Mouse (Mus musculus) telencephalon, adult 2 months (tissue): ENCODE data around the gene Vsig2.

Experiments used
- DNase-seq: peaks from one replicate; pipeline ENCODE4 v3.0.0-alpha.2; 2011; ENCODE audit warnings: low read depth, low spot score

The Vsig2 gene

DNA sequence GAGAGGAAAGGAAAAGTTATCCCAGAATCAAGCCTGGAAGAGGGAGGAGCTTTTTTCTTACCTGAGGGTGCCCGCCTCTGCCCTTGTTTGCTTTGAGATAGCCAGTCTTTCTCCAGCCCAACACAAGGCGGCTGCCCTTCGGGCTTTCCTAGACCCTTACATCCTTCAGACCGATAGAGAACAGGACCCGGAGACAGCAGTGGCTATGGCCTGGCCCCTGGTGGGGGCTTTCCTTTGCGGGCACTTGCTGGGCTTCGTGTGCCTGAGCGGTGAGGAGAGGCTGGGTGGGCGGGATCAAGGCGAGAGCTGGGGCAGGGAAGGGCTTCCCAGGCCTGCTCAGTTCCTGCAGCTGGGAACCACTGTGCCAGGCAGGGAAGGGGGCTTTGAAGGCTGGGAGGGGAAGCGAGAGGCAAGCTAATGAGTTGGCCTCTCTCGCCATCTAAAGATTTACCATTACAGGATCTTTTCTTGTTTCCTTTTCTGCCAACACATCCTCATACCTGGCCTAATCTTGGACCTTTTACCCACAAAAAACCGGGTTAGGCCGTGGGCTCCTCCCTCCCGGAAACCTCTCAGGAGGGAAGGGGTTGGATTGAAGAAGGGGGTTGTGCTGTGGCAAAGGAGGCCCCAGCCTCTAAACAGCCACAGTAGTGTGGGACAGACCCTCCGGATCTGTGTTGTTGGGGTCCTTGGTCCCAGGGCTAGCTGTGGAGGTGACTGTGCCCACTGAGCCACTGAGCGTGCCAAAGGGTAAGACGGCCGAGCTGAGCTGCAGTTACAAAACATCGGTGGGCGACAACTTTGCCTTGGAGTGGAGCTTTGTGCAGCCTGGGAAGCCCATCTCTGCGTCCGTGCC is at the start of gene Vsig2:
Gene Vsig2 (plus strand): TSS at position 86 of the 856 bp plus-strand sequence.
- DNase-seq, result no peak

DNA sequence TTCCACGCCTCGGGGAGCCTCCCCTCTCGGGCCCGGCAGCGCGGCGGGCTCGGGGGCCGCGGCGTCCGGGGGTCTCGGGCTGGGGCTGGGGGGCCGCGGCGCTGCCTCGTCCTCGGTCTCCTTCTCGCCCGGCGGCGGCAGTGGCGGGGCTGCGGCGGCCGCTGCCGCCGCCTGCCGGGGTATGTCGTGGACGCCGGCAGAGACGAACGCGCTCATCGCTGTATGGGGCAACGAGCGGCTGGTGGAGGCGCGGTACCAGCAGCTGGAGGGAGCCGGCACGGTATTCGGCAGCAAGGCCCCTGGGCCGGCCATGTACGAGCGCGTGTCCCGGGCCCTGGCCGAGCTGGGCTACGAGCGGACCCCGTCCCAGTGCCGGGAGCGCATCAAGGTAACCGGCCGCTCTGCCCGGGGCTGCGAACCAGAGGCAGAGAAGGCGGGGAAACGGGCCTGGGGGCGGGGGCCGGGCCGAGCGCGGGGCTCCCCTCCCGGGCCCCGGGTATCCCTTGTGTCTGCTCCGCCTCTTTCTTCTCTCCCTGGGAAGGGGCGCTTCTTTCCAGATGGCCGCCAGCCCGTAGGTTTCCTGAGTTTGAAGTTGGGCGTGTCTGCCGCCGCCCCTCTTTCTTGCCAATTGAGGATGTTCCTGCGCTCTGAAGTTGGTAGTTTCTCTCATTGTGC is 49.5 kb upstream of the Vsig2 start:
- DNase-seq, result no peak

GRCm38 (mm10) chr9:37495761-37496160 is 43.3 kb upstream of the Vsig2 start:
- no peak for DNase-seq

DNA sequence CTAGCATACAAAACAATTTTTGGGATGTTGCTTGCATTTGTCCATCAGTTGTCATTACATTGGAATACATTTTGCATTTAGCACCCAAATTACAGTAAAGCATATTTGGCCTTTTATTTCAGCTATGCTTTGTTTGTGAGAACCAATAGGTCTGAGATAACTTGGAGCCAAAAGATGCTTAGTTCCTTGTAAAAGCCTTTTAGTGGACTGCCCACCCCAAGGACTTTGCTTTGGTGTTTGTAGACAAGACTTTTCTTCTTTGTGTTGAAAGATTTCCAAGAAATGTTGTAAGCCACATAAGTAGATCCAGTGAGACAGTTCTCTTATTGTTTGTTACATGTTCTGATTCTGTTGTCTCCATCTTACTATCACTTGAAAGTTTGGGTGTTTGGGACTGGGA is 42.7 kb upstream of the Vsig2 start:
- DNase-seq, result no peak

GRCm38 (mm10) chr9:37500201-37500600 is 38.9 kb upstream of the Vsig2 start:
- DNase-seq, result no peak

DNA sequence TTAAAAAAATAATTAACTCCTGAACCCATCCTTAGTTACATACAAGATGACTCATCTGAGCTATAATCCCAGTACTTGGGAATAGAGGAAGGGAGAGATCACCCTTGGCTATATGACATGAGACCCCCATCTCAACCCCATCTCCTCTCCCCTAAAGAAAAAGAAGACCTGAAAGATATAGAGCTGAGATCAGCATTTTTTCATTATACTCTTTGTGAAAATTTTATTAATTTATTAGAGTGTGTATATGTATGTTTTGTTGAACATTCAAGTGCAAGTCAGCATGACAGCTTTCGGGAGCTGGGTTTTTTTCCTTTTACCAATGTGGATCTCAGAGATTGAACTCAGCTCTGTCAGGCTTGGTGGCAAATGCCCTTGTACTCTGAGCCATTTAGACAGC is 37.9 kb upstream of the Vsig2 start:
- DNase-seq, result no peak

DNA sequence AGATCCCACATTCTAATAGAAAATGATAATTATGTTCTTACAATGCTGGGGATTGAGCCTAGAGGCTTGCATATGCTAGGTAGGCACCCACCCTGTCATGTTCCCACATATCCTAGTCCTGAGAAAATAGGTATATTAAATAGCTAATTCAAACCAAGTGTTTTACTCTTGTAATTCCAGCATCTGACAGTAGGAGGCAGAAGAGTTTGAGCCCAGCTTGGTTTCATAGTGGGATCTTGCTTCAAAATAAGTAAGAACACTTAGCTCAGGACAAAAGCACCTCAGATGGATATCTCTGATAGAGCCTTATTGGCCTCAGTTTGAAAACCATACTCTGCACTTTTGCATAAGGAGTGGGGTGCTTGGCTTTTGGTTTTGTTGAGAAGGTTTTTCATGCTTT is 34.7 kb upstream of the Vsig2 start:
- no peak for DNase-seq

DNA sequence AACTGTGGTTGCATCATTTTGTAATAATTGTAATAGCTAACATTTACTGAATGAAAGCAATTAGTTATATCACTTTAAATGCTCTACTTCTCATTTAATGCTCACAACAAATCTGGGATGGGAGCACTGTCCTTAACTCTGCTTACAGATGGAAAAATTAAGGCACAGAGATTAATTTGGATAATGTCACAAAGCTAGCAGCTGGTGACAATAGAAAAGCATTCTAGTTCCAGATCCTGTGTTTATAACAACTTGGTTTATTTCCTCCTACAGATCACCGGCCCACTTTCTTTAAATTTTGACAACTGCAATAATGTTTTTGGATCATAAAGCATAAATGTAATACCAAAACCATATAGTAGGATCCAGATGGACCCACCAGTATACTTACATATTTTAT is 33.0 kb upstream of the Vsig2 start:
- DNase-seq, result no peak

DNA sequence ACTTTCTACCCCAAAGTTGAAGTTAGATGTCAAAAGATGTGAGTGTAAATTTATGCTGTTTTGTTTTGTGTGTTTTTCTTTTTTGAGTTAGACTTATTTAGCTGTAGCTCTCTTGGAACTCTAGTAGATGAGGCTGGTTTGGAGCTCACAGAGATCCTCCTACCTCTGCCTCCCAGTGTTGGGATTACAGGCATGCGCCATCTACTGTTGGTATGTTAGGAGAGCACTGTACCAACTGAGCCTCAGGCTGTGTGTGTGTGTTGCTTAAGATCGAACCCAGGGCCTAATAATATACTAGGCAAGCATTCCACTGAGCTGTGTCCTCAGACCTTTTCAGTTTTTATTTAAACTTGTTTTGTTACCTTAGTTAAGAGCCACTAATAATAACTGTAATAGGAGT is 27.0 kb upstream of the Vsig2 start:
- DNase-seq, result no peak

GRCm38 (mm10) chr9:37514456-37514855 is 24.6 kb upstream of the Vsig2 start:
- no peak for DNase-seq

- DNase-seq, result no peak
These were observed 21.6 kb upstream of the Vsig2 start for GRCm38 (mm10) chr9:37517467-37517866.

DNA sequence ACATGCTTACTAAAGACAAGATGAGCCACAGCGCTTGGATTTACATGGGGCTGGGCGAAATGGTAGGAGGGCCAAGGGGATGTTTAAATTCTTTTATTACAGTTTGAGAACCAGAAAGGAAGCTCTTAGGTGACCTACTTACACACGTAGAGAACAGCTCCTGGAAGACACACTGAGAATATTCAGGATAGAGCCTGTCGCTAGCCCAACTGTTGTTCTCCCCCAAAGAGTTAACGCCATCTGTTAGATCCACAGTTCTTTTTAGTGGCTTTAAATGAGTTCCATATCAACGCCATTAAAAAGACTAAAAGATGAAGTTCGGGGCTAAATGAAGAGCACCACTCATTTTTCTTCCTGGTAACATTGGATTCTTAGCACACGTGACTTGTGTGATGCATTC is 20.1 kb upstream of the Vsig2 start:
- peak; percentile 50 for DNase-seq

DNA sequence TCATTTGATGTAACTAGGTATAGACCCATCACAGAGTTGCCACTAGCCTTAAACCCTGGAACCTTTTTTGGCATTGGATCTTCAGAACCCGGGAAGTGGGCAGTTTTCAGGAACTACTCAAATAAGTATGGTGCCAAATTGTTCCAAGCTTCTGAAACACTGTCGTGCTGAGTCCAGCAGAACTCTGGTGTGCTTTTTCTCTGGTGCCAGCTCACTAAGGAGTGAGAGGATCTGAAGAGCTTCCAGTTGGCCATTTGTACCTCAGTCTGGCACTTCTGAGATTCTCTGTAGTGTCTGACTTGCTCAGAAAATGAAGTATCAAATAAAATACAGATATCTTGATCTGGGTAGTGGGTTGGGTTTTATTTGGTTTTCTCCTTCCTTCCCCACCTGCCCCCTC is 19.1 kb upstream of the Vsig2 start:
- no peak for DNase-seq

DNA sequence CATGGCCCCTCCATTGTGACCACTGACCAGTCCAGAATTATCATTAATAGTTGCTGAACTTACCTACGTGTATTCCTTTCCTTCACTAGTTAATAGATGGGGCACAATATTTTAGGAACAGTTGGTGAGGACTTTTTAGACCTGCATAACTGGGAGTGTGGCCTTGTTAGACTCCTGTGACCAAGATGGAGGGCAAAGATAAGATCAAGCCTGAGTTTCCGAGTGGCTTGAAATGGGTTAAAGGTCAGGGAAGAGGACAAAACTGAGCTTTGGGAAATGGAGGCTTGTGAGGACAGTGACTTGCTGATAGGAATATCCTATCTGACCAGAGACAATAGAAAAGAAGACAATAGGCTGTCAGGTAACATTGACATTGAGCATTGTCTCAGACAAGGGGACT is 13.6 kb upstream of the Vsig2 start:
- no peak for DNase-seq

- no peak for DNase-seq
These were observed 12.3 kb upstream of the Vsig2 start for GRCm38 (mm10) chr9:37526443-37527395.

DNA sequence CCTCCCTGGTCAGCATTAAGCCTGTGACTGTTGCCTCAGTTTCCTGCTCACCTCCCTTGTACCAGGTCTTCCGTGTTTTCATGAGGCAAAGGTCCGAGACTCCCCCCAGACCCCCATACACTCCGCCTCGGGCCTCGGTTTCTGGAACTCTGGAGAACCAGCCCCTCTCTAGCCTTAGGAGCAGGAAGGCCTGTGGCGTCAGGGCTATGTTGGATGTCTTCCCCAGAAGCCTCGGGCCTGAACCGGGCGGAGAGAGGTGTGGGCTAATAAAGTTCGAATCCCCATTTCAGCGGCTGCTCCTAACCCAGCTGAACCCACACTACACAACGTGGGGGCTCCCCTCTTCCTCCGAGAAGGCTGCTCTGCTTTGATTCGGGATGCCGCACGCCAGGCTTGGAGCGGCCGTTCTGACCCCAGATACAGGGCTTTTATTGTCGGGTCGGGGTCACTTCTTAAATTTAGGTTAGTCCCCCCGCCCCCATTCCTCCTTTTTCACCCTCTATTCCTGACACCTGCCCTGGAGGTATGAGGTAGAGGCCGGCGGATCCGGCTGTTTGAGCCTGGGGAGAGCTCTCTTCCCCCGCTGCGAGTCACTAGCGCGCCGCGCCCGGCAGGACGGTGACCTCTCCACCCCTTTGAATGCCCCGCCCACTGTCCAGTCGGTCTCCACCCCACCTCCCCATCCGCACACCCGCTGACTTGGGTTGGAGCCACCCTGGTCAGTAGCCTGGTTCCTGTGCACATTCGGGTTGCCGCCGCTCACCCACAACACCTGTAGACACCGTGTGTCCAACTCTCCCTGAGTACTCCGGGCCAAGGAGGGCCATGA is 11.4 kb upstream of the Vsig2 start, which contains the start of gene Esam:
Gene Esam (plus strand): TSS at position 683 of the 829 bp plus-strand sequence.
- no peak for DNase-seq

- no peak for DNase-seq
These were observed 10.7 kb upstream of the Vsig2 start for GRCm38 (mm10) chr9:37528225-37528970.

DNA sequence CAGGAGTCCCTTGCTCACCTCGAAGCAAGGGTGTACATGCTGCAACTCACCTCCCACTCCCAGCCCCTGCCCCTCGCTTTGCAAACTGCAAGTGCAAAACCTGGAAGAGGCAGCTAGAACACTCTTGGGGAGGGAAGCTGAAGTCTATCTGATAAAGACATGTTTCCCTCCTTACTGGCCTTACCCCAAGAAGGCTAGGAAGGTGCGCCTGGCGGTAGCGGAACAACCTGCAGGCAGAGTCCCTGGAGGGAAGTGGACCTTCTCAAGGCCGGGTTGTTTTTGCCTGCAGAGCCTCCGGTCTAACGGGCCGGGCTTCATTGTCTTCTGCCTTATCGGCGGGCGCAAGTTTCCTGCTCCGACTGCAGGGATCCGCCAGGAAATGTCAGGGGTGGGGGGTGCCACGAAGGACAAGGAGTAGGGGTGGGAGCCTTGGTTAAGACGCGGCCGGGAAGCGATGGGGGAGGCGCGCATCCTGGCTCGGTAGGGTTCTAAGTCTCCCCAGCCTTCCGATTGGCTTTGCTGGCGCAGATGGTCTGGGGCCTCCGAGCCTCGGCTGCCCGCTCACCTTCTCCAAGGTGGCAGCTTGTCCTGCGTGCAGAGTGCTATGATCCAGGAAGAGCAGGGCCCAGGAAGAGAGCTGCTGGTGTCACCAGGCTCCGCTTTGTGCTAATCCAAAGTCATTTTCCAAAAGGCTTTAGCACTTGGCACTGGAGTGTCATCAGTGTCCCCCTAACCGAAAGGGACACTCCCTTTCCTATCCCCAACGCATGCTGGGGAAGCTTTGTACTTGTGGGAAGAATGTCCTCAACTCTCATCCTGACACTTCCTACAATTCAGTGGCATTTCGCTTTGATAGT is 8.8 kb upstream of the Vsig2 start:
- no peak for DNase-seq
